Mouse (Mus musculus): Measurements from ENCODE around the gene Psmc6. TPM values are rescaled to one million over a fixed set of nuclear protein-coding genes. Genes with fewer than 3 reads are reported as not detected.
A peak's percentile ranks its signal among the peaks of the same experiment; 100 is the strongest.

Gene Psmc6
- polyA plus RNA-seq (2014; fragmentation: Nextera tagmentation; extraction: Ambion mirVana) = 254 and 268 TPM in 2 replicates

DNA sequence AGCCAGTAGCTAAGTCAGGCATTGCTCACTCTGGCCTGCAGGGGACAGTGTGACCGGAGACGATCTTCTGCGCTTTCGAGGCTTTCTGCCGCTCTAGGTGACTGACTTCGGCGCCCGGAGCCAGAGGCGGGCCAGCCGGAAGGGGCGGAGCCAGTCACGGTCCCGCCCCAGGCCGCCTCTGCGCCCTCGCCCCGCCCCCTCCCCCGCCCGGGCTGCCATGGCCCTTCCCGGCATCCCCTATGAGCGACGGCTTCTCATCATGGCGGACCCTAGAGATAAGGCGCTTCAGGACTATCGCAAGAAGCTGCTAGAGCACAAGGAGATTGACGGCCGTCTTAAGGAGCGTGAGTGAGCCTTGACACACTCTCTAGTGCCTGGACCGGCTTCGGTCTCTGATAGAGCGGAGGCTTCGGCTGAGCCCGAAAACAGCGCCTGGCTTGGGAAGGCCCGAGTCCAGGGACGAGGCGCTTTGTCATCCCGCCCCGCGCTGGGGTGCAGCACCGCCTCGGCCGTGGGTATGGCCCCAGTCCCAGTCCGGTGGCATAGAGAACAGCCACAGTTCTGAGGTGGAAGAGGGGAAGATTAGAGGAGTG lies at the start of gene Psmc6:
Gene Psmc6, plus strand, starts transcription at position 200 of the 593 bp plus-strand sequence.
- under 1% methylated on average over 44 of the region's 44 CpGs for WGBS
- no peaks in the 10 kb centered on the region for H3K4me1 ChIP-seq (ENCODE audit: control insufficient read depth, insufficient read depth, low read length)
- no peaks in the 10 kb centered on the region for H3K27me3 ChIP-seq (ENCODE audit: control insufficient read depth, insufficient read depth, low read length)
- ATAC-seq (replicated peaks; ENCODE audit: insufficient number of reproducible peaks, low FRiP score, low TSS enrichment, low read depth) = peak; percentile 95
- H3K4me2 ChIP-seq (ENCODE audit: low read depth, low read length) = peak within 1 kb of the TSS; percentile 36
- H3K36me3 ChIP-seq (replicated peaks; ENCODE audit: control insufficient read depth, insufficient read depth, low read depth, low read length) = no peaks in the 10 kb centered on the region
- DNase-seq (ENCODE audit: low spot score) = peak; percentile 96
- no peaks in the 10 kb centered on the region for H3K9me3 ChIP-seq (replicated peaks; ENCODE audit: control insufficient read depth, low read length)
- peak within 1 kb of the TSS; percentile 47; the same call in 1 of the 2 replicates for H3K27ac ChIP-seq (replicated peaks; ENCODE audit: low read depth, low read length)
- peak within 1 kb of the TSS; percentile 91 for H3K4me3 ChIP-seq (ENCODE audit: low read depth, low read length)
- peak within 1 kb of the TSS; percentile 98 for H3K9ac ChIP-seq (replicated peaks; ENCODE audit: low read length)

DNA sequence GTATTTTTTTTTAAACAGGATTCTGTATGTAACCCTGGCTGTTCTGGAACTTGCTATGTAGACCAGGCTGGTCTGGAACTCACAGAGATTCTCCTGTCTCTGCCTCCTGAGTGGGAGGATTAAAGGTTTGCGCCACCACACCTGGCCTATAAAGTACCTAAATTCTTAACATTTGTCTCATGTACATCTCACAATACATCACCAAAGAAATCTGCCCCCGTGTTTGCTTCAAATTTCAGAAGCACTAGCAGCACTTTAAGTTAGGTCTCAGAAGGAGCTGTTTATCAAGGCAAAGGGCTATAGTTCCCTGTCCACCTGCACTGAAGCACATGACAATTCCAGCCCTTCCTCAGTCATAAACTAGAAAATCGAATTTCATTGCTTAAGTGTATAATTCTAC lies 47.5 kb upstream of the Psmc6 start:
- no peaks in the 10 kb centered on the region for H3K27me3 ChIP-seq (ENCODE audit: control insufficient read depth, insufficient read depth, low read length)
- H3K27ac ChIP-seq (replicated peaks; ENCODE audit: low read depth, low read length) = no peak overlapping the region
- no peak for DNase-seq (ENCODE audit: low spot score)
- H3K4me3 ChIP-seq (ENCODE audit: low read depth, low read length) = no peak overlapping the region
- no peaks in the 10 kb centered on the region for H3K9me3 ChIP-seq (replicated peaks; ENCODE audit: control insufficient read depth, low read length)
- no peak overlapping the region for H3K9ac ChIP-seq (replicated peaks; ENCODE audit: low read length)
- WGBS = 90% methylated on average over 3 of the region's 3 CpGs
- ATAC-seq (replicated peaks; ENCODE audit: insufficient number of reproducible peaks, low FRiP score, low TSS enrichment, low read depth) = no peak
- H3K4me1 ChIP-seq (ENCODE audit: control insufficient read depth, insufficient read depth, low read length) = no peaks in the 10 kb centered on the region
- no peak overlapping the region for H3K4me2 ChIP-seq (ENCODE audit: low read depth, low read length)
- H3K36me3 ChIP-seq (replicated peaks; ENCODE audit: control insufficient read depth, insufficient read depth, low read depth, low read length) = no peaks in the 10 kb centered on the region

DNA sequence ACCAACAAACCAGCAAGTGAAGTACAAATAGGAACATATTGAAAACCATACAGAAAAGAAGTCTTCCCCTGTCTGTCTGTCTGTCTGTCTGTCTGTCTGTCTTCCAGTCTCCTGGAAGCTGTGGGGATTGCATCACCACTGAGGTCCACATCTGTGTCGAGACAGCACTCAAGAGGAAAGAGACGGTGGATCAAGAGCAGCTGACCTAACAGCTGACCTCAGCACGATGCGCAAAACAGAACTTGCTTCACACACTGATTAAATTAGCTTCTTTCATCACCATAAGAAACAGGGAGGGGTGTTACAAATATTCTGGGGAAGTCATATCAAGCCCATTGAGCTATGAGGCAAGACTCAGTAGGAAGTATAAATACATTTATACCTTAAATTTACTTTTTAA lies 38.0 kb upstream of the Psmc6 start:
- Histone ChIP-seq H3K9ac (replicated peaks; ENCODE audit: low read length) (no peak overlapping the region), H3K9me3 (replicated peaks; ENCODE audit: control insufficient read depth, low read length) (no peaks in the 10 kb centered on the region), H3K36me3 (replicated peaks; ENCODE audit: control insufficient read depth, insufficient read depth, low read depth, low read length) (no peaks in the 10 kb centered on the region), H3K4me3 (ENCODE audit: low read depth, low read length) (no peak overlapping the region), H3K27me3 (ENCODE audit: control insufficient read depth, insufficient read depth, low read length) (no peaks in the 10 kb centered on the region), H3K4me2 (ENCODE audit: low read depth, low read length) (no peak overlapping the region), H3K4me1 (ENCODE audit: control insufficient read depth, insufficient read depth, low read length) (no peaks in the 10 kb centered on the region), H3K27ac (replicated peaks; ENCODE audit: low read depth, low read length) (no peak overlapping the region)
- 65% methylated on average over 4 of the region's 4 CpGs for WGBS
- no peak for DNase-seq (ENCODE audit: low spot score)
- no peak for ATAC-seq (replicated peaks; ENCODE audit: insufficient number of reproducible peaks, low FRiP score, low TSS enrichment, low read depth)

DNA sequence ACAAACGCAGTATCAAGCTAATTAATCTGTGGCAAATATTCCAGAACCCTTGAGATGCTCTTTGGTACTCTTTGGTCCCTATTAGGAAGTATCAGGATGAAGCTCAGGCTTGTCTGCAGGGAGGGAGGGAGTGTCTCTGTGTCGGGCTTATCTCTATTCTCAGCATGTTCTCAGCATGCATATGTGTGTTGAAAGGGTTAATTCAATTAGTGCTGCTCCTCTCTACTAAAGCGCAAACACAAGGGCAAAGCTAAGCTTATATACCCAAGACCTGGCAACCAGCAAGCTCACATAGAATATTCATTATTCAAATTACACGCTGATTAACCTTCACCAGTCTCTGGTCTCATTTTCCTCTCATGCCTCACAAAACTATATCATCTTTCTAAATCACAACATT lies 25.6 kb upstream of the Psmc6 start:
- DNase-seq (ENCODE audit: low spot score) = no peak
- H3K27ac ChIP-seq (replicated peaks; ENCODE audit: low read depth, low read length) = no peak overlapping the region
- ATAC-seq (replicated peaks; ENCODE audit: insufficient number of reproducible peaks, low FRiP score, low TSS enrichment, low read depth) = no peak
- peaks cover 2% of the 10 kb centered on the region for H3K36me3 ChIP-seq (replicated peaks; ENCODE audit: control insufficient read depth, insufficient read depth, low read depth, low read length)
- H3K4me3 ChIP-seq (ENCODE audit: low read depth, low read length) = no peak overlapping the region
- 61% methylated on average over 4 of the region's 4 CpGs for WGBS
- no peak overlapping the region for H3K9ac ChIP-seq (replicated peaks; ENCODE audit: low read length)
- no peaks in the 10 kb centered on the region for H3K9me3 ChIP-seq (replicated peaks; ENCODE audit: control insufficient read depth, low read length)
- no peaks in the 10 kb centered on the region for H3K4me1 ChIP-seq (ENCODE audit: control insufficient read depth, insufficient read depth, low read length)
- no peak overlapping the region for H3K4me2 ChIP-seq (ENCODE audit: low read depth, low read length)
- no peaks in the 10 kb centered on the region for H3K27me3 ChIP-seq (ENCODE audit: control insufficient read depth, insufficient read depth, low read length)

DNA sequence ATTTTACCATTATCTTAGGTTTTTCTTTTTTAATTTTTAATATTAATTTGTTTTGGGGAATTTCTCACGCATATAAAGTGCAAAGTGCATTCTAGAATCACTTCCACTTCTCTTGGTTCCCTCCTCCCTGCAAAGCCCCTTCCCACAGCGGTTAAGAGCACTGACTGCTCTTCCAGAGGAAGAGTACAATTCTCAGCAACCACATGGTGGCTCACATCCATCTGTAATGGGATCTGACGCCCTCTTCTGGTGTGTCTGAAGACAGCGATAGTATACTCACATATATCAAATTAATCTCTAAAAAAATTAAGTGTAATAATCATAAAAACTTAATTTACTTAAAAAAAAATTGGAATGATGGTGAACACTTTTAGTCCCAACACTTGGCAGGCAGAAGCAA lies 25.2 kb upstream of the Psmc6 start:
- 76% methylated on average over 4 of the region's 4 CpGs for WGBS
- H3K27ac ChIP-seq (replicated peaks; ENCODE audit: low read depth, low read length) = no peak overlapping the region
- H3K4me2 ChIP-seq (ENCODE audit: low read depth, low read length) = no peak overlapping the region
- peaks cover 2% of the 10 kb centered on the region for H3K36me3 ChIP-seq (replicated peaks; ENCODE audit: control insufficient read depth, insufficient read depth, low read depth, low read length)
- H3K9me3 ChIP-seq (replicated peaks; ENCODE audit: control insufficient read depth, low read length) = no peaks in the 10 kb centered on the region
- DNase-seq (ENCODE audit: low spot score) = no peak
- H3K4me3 ChIP-seq (ENCODE audit: low read depth, low read length) = no peak overlapping the region
- no peak overlapping the region for H3K9ac ChIP-seq (replicated peaks; ENCODE audit: low read length)
- no peaks in the 10 kb centered on the region for H3K27me3 ChIP-seq (ENCODE audit: control insufficient read depth, insufficient read depth, low read length)
- H3K4me1 ChIP-seq (ENCODE audit: control insufficient read depth, insufficient read depth, low read length) = no peaks in the 10 kb centered on the region
- ATAC-seq (replicated peaks; ENCODE audit: insufficient number of reproducible peaks, low FRiP score, low TSS enrichment, low read depth) = no peak

DNA sequence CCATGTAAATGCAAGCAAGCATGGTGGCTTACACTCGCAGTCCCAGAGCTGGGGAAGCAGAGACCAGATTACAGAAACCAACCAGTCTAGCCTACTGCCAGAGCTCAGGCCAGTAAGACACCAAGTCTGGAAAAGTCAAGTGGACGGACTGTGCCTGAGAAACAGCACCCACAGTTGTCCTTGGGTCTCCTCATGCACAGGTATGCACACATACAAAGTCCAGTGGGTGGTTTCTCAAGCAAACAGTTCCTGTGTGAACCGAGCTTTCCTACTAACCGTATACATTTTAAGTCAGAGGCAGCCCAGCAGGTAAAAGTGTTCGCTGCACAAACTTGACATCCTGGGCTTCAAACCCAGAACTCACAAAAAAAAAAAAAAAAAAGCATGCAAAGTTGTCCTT lies 23.7 kb upstream of the Psmc6 start:
- WGBS = 93% methylated on average over 5 of the region's 5 CpGs
- no peak overlapping the region for H3K9ac ChIP-seq (replicated peaks; ENCODE audit: low read length)
- ATAC-seq (replicated peaks; ENCODE audit: insufficient number of reproducible peaks, low FRiP score, low TSS enrichment, low read depth) (no peak), DNase-seq (ENCODE audit: low spot score) (no peak)
- peaks cover 2% of the 10 kb centered on the region; the same call in 1 of the 2 replicates for H3K36me3 ChIP-seq (replicated peaks; ENCODE audit: control insufficient read depth, insufficient read depth, low read depth, low read length)
- H3K4me3 ChIP-seq (ENCODE audit: low read depth, low read length) = no peak overlapping the region
- H3K27me3 ChIP-seq (ENCODE audit: control insufficient read depth, insufficient read depth, low read length) = no peaks in the 10 kb centered on the region
- H3K27ac ChIP-seq (replicated peaks; ENCODE audit: low read depth, low read length) = no peak overlapping the region
- H3K9me3 ChIP-seq (replicated peaks; ENCODE audit: control insufficient read depth, low read length) = no peaks in the 10 kb centered on the region
- no peak overlapping the region for H3K4me2 ChIP-seq (ENCODE audit: low read depth, low read length)
- H3K4me1 ChIP-seq (ENCODE audit: control insufficient read depth, insufficient read depth, low read length) = no peaks in the 10 kb centered on the region

DNA sequence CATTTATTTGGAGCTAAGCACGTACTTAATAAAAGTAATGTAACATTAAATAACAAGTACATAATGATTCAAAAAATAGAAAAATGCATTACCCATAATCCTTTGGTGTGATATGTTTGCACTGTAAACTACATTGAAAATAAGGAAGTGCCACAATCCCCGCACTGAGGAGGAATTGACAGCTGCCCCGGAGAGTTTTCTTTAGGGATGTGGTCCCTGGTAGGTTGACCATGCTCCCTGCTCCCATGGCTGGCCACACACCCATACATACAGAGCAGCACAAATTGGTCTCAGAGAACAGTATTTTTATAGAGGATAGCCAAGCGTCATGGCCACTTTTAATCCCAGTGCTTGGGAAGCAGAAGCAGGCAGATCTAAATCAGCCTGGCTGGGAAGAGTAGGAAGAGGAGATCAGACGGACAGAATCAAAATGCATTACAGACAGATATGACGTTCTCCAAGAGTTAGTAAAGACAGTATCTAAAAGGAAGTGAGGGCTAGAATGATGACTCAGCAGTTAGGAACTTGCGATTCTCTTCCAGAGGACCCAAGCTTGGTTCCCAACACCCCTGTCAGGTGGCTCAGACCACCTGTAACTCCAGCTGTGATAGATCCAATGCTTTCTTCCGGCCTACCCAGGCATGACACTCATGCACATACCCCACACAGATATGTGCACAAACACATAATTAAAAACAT lies 21.8 kb upstream of the Psmc6 start:
- ATAC-seq (replicated peaks; ENCODE audit: insufficient number of reproducible peaks, low FRiP score, low TSS enrichment, low read depth) = no peak

DNA sequence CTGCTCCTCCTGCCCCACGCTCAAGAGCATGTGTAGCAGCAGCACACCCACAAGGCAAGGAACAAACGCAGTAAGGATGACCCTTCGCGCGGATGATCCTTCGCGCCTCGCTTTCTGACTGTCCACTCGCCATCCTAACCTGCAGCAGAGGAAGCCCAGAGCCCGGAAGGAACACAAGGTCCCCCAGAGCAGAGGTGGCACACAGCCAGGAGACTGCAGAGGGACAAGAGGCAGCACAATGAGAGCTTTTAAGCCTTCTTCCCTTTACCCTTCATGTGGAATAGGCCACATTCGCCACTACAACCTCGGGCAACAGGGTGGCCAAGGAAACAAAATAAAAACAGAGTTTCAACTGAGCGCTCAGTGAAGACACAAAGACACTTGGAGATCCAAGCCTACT lies 19.9 kb upstream of the Psmc6 start:
- Histone ChIP-seq H3K4me2 (ENCODE audit: low read depth, low read length) (no peak overlapping the region), H3K27ac (replicated peaks; ENCODE audit: low read depth, low read length) (no peak overlapping the region), H3K27me3 (ENCODE audit: control insufficient read depth, insufficient read depth, low read length) (no peaks in the 10 kb centered on the region), H3K4me3 (ENCODE audit: low read depth, low read length) (no peak overlapping the region), H3K36me3 (replicated peaks; ENCODE audit: control insufficient read depth, insufficient read depth, low read depth, low read length) (no peaks in the 10 kb centered on the region), H3K4me1 (ENCODE audit: control insufficient read depth, insufficient read depth, low read length) (no peaks in the 10 kb centered on the region), H3K9me3 (replicated peaks; ENCODE audit: control insufficient read depth, low read length) (no peaks in the 10 kb centered on the region), H3K9ac (replicated peaks; ENCODE audit: low read length) (no peak overlapping the region)
- DNase-seq (ENCODE audit: low spot score) (no peak), ATAC-seq (replicated peaks; ENCODE audit: insufficient number of reproducible peaks, low FRiP score, low TSS enrichment, low read depth) (no peak)
- 92% methylated on average over 13 of the region's 13 CpGs for WGBS

More for the DNA sequence above, 21.8 kb upstream of the Psmc6 start:
- WGBS = 91% methylated on average over 8 of the region's 8 CpGs
- no peaks in the 10 kb centered on the region for H3K27me3 ChIP-seq (ENCODE audit: control insufficient read depth, insufficient read depth, low read length)
- H3K4me3 ChIP-seq (ENCODE audit: low read depth, low read length) = no peak overlapping the region
- no peak overlapping the region for H3K9ac ChIP-seq (replicated peaks; ENCODE audit: low read length)
- H3K9me3 ChIP-seq (replicated peaks; ENCODE audit: control insufficient read depth, low read length) = no peaks in the 10 kb centered on the region
- H3K36me3 ChIP-seq (replicated peaks; ENCODE audit: control insufficient read depth, insufficient read depth, low read depth, low read length) = peaks cover 2% of the 10 kb centered on the region; the same call in 1 of the 2 replicates
- H3K4me1 ChIP-seq (ENCODE audit: control insufficient read depth, insufficient read depth, low read length) = no peaks in the 10 kb centered on the region
- no peak overlapping the region for H3K4me2 ChIP-seq (ENCODE audit: low read depth, low read length)
- H3K27ac ChIP-seq (replicated peaks; ENCODE audit: low read depth, low read length) = no peak overlapping the region
- no peak for DNase-seq (ENCODE audit: low spot score)

Measured in embryonic facial prominence, embryonic 11.5 days (tissue).